Mouse (Mus musculus) urinary bladder, postnatal 10 days (tissue): Measurements from ENCODE around the gene R3hdml.

Experiments
- DNase-seq: peaks from one replicate; pipeline ENCODE4 v3.0.0; 2022; ENCODE audit warnings: low spot score

Gene R3hdml

GRCm38 (mm10) chr2:163472466-163472851, 19.7 kb upstream of the R3hdml start, which contains the start of gene Fitm2:
Gene Fitm2, minus strand, starts transcription at chr2:163472629.
- DNase-seq, result peak; percentile 90

DNA sequence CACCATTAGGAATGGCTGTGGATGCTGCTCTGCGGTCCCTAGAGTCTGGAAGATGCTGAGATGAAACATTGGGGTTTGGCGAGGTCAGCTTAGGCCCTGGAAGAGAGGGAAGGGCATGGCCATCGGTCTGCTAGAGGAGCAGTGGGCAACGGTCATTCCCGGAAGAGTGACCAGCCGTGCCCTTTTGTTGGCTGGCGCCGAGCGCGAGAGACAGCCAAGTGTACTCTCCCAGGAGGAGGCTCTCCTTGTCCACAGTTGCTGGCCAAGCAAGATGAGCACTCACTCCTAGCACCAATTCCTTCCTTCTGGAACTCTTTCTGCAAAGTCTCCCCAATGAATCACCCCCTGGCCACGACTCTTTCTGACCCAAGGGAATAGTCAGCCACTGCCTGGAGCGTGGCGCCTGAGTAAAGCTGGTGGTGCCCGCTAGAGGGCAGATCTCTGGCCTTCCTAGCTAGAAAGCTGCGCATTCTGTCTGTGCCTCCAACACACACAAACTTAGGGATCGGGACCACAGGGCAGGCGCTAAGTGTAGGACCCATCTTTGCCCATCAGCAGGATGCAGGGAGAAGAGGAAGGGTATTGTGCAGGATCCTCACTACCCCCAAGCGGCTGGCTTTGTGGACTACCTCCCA, 11.8 kb upstream of the R3hdml start:
- DNase-seq, result no peak

DNA sequence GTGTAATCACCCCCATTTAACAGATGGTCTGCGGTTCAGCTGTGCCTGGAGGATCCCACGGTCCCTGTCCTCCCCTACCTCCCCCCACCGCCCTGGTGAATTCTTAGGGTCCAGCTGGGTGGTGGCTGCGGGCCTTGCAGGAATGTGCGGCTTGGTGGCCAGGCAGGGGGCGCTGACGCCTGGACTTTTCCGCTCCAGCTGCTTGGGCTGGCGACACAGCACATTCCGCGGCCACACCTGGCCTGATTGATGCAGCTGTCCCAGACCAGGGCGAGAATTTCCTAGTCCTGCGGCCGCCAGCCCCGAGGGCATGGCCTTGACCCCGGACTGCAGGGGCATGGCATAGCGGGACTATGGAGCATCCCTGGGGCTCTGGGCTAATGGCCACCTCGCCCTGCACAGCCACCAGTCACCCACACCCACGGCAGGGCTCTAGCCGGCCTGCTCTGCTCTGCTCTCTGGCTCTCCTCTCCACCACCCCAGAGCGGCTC, 10.5 kb upstream of the R3hdml start:
- DNase-seq, result no peak

DNA sequence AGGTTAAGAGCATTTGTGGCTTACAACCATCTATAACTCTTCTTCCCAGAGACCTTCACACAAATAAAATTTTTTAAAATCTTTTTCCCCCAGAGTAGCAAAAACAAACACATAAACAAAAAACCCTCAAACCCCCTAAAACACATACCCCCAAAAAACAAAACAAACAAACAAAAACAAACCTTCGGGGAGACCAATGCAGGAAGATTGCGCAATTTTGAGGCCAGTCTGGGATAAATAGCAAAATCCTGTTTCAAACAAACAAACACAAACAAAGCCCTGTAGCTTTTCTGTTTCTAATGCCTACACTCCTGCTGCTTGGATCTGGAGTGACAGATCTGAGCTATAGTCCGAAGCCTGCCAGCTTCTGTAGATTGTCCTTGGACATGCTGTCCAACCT, 4.8 kb upstream of the R3hdml start:
- no peak for DNase-seq

DNA sequence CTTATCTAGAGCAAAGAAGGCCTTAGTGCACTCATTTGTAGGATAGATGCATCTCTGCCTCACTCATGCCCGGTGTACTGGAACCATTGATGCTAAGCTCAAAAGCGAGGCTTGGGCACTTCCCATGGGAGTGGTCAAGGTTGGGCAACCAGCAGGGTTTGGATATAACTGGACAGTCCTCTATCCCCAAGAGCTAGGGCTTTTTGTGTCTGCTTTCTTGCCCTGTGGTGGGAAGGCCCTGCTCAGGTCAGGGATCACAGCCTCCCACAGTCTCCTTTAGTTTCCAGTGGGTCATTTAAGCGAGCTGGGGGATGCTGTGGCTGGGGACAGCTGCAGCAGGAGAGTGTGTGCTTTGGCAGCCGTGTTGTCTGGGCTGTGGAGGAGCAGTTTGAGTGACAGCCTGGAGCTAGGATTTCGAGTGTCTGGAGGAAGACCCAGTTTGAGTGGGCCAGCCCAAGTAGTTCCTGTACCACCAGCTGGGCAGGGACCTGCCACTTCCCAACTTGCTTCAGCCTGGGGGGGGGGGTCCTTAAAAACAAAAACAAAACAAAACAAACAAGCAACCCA, 2.3 kb upstream of the R3hdml start:
- DNase-seq, result no peak

GRCm38 (mm10) chr2:163490656-163491055, 1.5 kb upstream of the R3hdml start:
- DNase-seq, result no peak

GRCm38 (mm10) chr2:163491351-163491750, 767 bp upstream of the R3hdml start:
- no peak for DNase-seq

DNA sequence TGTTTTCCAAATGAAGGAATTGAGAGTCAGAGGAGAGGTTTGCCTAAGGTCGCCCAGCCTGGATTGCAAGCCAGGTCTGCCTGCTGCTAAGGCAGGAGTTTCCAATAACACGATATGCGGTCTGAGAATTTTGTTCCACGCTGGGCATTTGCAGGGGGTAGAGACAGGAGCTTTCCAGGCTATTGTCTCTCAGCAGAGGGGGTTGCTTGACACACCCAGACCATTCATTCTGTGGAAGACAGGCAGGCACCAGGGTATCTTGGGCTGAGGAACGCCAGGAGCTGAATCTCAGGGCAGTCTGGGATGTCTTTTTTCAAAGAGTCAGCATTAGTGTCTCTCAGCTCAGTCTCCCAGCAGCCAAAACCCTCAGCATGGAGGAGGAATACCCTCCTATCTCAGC, 913 bp downstream of the R3hdml start:
- no peak for DNase-seq

DNA sequence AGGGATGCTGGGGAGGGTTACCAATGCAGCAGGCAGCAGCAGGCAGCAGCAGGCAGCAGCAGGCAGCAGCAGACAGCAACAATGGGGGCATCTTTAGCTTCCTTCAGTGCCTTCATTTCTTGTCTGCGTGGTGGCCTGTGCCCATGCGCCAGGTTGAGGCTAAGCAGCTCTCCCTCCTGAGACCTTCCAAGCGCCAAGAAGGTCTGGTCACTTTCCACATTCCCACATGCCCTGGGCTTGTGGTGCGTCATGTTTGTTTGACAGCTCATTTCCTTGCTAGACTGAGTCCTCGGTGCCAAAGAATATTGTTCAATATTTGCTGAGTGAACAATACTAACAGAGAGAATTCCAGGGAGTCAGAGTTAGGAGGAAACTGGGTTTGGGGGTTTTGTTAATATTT, 1.9 kb downstream of the R3hdml start:
- DNase-seq, result no peak

GRCm38 (mm10) chr2:163494456-163494855, 2.3 kb downstream of the R3hdml start:
- no peak for DNase-seq

- DNase-seq, result no peak
Observed at GRCm38 (mm10) chr2:163502219-163502618, 10.1 kb downstream of the R3hdml start.

- no peak for DNase-seq
Observed at GRCm38 (mm10) chr2:163503191-163503590, 11.1 kb downstream of the R3hdml start.

- no peak for DNase-seq
Observed at GRCm38 (mm10) chr2:163506300-163507004, 14.3 kb downstream of the R3hdml start, which contains the start of gene Hnf4a. Gene Hnf4a, plus strand, starts transcription at chr2:163506808.

DNA sequence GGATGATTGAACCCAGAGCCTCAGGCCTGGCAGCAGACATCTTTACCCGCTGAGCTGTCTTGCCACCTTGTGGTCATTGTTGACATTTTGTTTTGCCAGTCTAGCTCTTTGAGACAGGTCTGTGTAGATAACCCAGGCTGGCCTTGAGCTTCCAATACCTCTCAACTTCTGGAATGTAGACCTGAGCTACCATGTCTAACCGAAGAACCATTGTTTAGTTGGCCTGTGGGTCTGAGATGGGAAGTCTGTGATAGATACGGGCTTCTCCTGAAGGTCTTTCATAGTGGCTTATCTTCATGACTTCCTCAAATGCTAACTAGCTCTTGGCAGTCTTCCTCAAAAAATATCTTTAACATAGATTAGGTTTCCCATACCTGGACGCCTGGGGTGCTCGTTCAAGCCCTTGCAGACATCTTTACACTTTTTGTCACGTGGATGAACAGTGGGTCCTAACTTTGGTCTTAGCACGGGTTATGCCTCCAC, 33.7 kb downstream of the R3hdml start:
- no peak for DNase-seq

DNA sequence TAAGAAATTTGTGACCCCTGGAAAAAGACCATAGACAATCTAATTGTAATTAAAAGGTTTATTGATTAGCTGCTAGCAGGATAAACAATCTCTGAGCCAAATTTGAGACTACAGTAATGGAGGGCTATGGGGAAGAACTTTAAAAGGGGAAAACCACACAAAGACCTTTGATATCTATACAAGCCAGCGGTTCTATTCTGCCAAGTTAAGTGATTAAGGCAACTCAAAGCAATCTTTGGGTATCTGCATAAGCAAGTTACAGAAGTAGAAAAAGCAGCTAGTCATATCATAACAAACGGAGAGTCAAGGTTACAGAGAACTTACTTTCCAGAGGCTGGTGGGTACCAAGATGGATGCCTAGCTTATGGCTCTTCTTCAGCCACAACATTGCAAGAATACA, 35.4 kb downstream of the R3hdml start:
- no peak for DNase-seq

DNA sequence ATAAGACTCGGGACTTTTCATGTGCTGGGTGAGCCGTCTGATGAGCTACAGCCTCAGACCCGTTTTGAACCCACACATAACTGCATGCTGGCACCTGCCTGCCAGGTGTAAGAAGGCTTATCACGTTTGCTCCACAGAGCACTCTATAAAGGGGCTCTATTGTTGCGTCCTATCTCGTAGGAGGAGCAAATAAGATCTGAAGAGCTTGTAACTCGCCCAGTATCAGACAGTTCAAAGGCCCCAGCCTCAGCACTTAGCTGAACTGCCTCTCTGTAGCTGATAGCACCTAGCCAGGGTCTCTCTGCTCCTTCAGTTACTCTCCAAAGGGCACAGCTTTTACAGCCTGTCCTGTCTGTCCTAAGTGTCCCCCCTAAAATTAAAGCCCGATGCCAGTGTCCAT, 38.3 kb downstream of the R3hdml start:
- DNase-seq, result no peak

GRCm38 (mm10) chr2:163531917-163532316, 39.8 kb downstream of the R3hdml start:
- peak; percentile 42 for DNase-seq

GRCm38 (mm10) chr2:163533226-163533625, 41.1 kb downstream of the R3hdml start:
- no peak for DNase-seq

DNA sequence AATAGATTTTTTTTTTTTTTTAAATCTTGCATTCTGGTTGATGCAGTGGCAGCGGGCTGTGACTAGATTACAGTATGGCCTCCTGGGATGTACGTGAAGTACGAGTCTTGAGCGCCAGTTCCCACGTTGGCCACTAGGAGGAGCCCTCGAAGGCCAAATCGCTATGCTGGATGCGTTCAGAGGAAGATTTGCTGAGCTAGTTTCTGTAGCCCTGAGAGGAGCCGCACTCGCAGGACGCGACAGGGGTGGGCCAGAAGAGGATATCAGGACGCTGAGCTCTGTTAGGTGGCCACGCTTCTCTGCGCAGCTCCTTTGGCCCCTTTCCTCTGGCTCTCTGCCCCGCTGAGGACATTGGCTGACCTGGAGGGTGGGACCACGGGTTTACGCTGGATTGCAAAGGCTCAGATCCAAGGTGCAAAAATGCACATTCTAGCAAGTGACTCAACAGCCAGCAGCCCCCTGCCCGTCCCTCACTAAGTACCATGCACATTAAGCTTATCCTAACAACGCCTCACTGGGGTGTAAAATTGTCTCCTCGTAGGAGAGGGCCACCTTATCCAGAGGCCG, 42.9 kb downstream of the R3hdml start:
- DNase-seq, result peak; percentile 70

- no peak for DNase-seq
Observed at GRCm38 (mm10) chr2:163537443-163537842, 45.3 kb downstream of the R3hdml start.

DNA sequence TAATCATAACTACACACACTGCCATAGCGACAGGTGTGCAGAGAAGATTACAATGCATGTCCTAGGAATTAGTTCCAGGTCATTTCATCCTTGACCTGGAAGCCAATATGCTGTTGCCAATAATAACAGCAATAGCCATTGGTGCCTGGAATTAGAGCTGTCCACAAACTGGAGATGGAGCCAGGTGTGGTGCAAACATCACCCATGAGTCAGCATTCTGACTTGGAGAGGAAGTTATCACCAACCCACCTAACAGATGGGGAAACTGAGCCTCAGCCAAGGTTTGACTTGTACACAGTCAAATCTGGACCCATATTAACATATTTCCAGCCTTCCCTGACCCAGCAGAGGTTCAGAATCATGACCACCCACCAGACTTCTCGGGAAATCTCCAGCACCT, 46.3 kb downstream of the R3hdml start:
- DNase-seq, result no peak

- no peak for DNase-seq
Observed at GRCm38 (mm10) chr2:163539321-163540040, 47.4 kb downstream of the R3hdml start.
